Mouse (Mus musculus): ENCODE results near the gene Agtpbp1.

GRCm38 (mm10) chr13:59473341-59473740 lies 111.7 kb downstream of the Agtpbp1 start:
- TF ChIP-seq CTCF (IDR thresholded peaks at IDR 0.05; ENCODE audit: borderline replicate concordance, insufficient read depth, low read length) (no peak), POLR2A (IDR thresholded peaks at IDR 0.05; ENCODE audit: low read depth, low read length) (no peak)
